Mouse (Mus musculus): Measurements from ENCODE around the gene Hist3h2a. TPM values are rescaled to one million over a fixed set of nuclear protein-coding genes. Genes with fewer than 3 reads are reported as not detected.

Gene Hist3h2a
- polyA plus RNA-seq, 1 experiment from 2014 or later: 19.2 TPM

- no peak overlapping the region for H3K4me3 ChIP-seq (ENCODE audit: low read depth, low read length)
- no peak for ATAC-seq (ENCODE audit: insufficient number of reproducible peaks, low FRiP score, low TSS enrichment, low read depth)
- no peaks in the 10 kb centered on the region for H3K27me3 ChIP-seq (ENCODE audit: control insufficient read depth, insufficient read depth, low read length)
- H3K36me3 ChIP-seq (ENCODE audit: control insufficient read depth, insufficient read depth, low read length): no peaks in the 10 kb centered on the region; the same call in 1 of the 2 replicates
- H3K4me1 ChIP-seq (ENCODE audit: control insufficient read depth, insufficient read depth, low read length): no peaks in the 10 kb centered on the region
- H3K9me3 ChIP-seq (ENCODE audit: control insufficient read depth, low read length): no peaks in the 10 kb centered on the region
- no peak overlapping the region for H3K4me2 ChIP-seq (ENCODE audit: low read depth, severe bottlenecking)
- no peak overlapping the region for H3K27ac ChIP-seq (replicated peaks; ENCODE audit: low read depth, low read length)
- 85% methylated on average over 8 of the region's 8 CpGs for WGBS
- DNase-seq (ENCODE audit: low spot score): no peak
- no peak overlapping the region for H3K9ac ChIP-seq (ENCODE audit: low read length)
These were observed 14.5 kb downstream of the Hist3h2a start for GRCm38 (mm10) chr11:58969027-58969426.

DNA sequence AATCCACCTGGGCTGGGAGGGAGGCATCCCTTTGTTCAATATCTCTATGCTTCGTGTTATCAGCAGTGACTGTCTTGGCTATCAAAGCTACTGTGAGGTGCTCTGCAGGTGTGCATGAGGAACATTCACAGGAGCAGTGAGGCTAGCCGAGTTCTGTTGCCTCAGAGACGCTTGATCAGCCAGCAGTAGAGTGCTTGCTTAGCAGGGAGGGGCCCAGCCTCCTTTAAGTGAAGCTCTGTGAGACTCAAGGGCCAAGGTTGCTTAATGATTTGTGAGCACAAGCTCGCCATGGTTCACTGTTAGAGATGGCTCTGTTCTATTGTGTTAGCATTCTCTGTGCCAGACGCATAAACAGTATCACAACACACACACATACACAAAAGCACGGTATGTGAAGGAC lies 15.2 kb downstream of the Hist3h2a start:
- H3K4me3 ChIP-seq (ENCODE audit: low read depth, low read length): no peak overlapping the region
- ATAC-seq (ENCODE audit: insufficient number of reproducible peaks, low FRiP score, low TSS enrichment, low read depth) (no peak), DNase-seq (ENCODE audit: low spot score) (no peak)
- no peaks in the 10 kb centered on the region for H3K4me1 ChIP-seq (ENCODE audit: control insufficient read depth, insufficient read depth, low read length)
- H3K36me3 ChIP-seq (ENCODE audit: control insufficient read depth, insufficient read depth, low read length): no peaks in the 10 kb centered on the region; the same call in 1 of the 2 replicates
- H3K9ac ChIP-seq (ENCODE audit: low read length): no peak overlapping the region
- no peak overlapping the region for H3K27ac ChIP-seq (replicated peaks; ENCODE audit: low read depth, low read length)
- 85% methylated on average over 6 of the region's 6 CpGs for WGBS
- no peaks in the 10 kb centered on the region for H3K27me3 ChIP-seq (ENCODE audit: control insufficient read depth, insufficient read depth, low read length)
- no peak overlapping the region for H3K4me2 ChIP-seq (ENCODE audit: low read depth, severe bottlenecking)
- H3K9me3 ChIP-seq (ENCODE audit: control insufficient read depth, low read length): no peaks in the 10 kb centered on the region

- DNase-seq (ENCODE audit: low spot score) (no peak), ATAC-seq (ENCODE audit: insufficient number of reproducible peaks, low FRiP score, low TSS enrichment, low read depth) (no peak)
- Histone ChIP-seq H3K36me3 (ENCODE audit: control insufficient read depth, insufficient read depth, low read length) (no peaks in the 10 kb centered on the region; the same call in 1 of the 2 replicates), H3K4me3 (ENCODE audit: low read depth, low read length) (no peak overlapping the region), H3K4me2 (ENCODE audit: low read depth, severe bottlenecking) (no peak overlapping the region), H3K9ac (ENCODE audit: low read length) (no peak overlapping the region), H3K27ac (replicated peaks; ENCODE audit: low read depth, low read length) (no peak overlapping the region), H3K27me3 (ENCODE audit: control insufficient read depth, insufficient read depth, low read length) (no peaks in the 10 kb centered on the region), H3K4me1 (ENCODE audit: control insufficient read depth, insufficient read depth, low read length) (no peaks in the 10 kb centered on the region), H3K9me3 (ENCODE audit: control insufficient read depth, low read length) (no peaks in the 10 kb centered on the region)
- 91% methylated on average over 21 of the region's 21 CpGs for WGBS
These were observed 16.5 kb downstream of the Hist3h2a start for GRCm38 (mm10) chr11:58970831-58971530.

GRCm38 (mm10) chr11:58971796-58972195 lies 17.3 kb downstream of the Hist3h2a start:
- no peak for ATAC-seq (ENCODE audit: insufficient number of reproducible peaks, low FRiP score, low TSS enrichment, low read depth)
- no peak for DNase-seq (ENCODE audit: low spot score)
- H3K9me3 ChIP-seq (ENCODE audit: control insufficient read depth, low read length): no peaks in the 10 kb centered on the region
- H3K36me3 ChIP-seq (ENCODE audit: control insufficient read depth, insufficient read depth, low read length): no peaks in the 10 kb centered on the region; the same call in 1 of the 2 replicates
- H3K4me3 ChIP-seq (ENCODE audit: low read depth, low read length): no peak overlapping the region
- no peaks in the 10 kb centered on the region for H3K27me3 ChIP-seq (ENCODE audit: control insufficient read depth, insufficient read depth, low read length)
- no peaks in the 10 kb centered on the region for H3K4me1 ChIP-seq (ENCODE audit: control insufficient read depth, insufficient read depth, low read length)
- WGBS: 95% methylated on average over 3 of the region's 3 CpGs
- H3K27ac ChIP-seq (replicated peaks; ENCODE audit: low read depth, low read length): no peak overlapping the region
- H3K4me2 ChIP-seq (ENCODE audit: low read depth, severe bottlenecking): no peak overlapping the region
- H3K9ac ChIP-seq (ENCODE audit: low read length): no peak overlapping the region

DNA sequence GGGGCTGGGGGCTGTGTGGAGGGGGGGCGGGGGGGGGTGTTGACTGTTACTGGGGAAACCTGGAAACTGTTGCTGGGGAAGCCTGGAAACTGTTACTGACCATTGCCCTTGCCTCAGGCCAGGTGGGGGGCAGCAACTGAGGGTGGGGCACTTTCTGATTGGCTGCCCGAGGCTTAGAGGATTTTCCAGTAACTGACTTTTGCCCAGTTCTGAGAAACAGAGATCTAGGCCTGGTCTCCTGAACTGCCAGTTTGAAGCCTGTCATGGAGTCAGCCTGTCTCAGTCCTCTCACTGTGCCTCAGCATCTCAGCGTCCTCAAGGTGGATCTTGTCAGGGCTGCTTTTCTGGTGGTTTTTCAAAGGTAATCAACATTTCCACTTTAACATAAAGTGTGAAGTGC lies 19.9 kb downstream of the Hist3h2a start:
- no peak overlapping the region for H3K9ac ChIP-seq (ENCODE audit: low read length)

DNA sequence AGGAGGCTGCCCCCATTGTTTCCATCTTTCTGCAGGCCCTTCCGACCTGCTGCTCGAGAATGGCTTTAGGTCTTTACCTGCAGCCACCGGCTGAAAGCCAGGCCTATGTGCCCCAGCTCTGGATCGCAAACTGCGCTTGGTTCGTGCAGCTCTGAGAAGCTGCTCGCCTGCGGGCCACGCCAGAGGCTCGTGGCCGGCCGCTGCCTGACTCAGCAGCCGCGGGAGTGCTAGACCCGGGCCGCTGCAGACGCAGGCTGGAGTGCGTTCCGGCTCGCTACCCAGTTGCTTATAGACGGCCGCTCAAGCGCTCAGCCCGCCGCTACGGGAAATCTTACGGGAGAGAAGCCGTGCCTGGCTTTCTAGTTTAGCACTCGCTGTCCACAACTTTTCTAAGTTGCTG lies 22.7 kb downstream of the Hist3h2a start:
- under 1% methylated on average over 29 of the region's 29 CpGs for WGBS
- ATAC-seq (ENCODE audit: insufficient number of reproducible peaks, low FRiP score, low TSS enrichment, low read depth): no peak

More for the DNA sequence above, 19.9 kb downstream of the Hist3h2a start:
- WGBS: 78% methylated on average over 3 of the region's 3 CpGs
- H3K36me3 ChIP-seq (ENCODE audit: control insufficient read depth, insufficient read depth, low read length): no peaks in the 10 kb centered on the region; the same call in 1 of the 2 replicates
- no peaks in the 10 kb centered on the region for H3K27me3 ChIP-seq (ENCODE audit: control insufficient read depth, insufficient read depth, low read length)
- no peak overlapping the region for H3K4me2 ChIP-seq (ENCODE audit: low read depth, severe bottlenecking)
- DNase-seq (ENCODE audit: low spot score) (no peak), ATAC-seq (ENCODE audit: insufficient number of reproducible peaks, low FRiP score, low TSS enrichment, low read depth) (no peak)
- H3K4me1 ChIP-seq (ENCODE audit: control insufficient read depth, insufficient read depth, low read length): peaks cover 7% of the 10 kb centered on the region
- H3K9me3 ChIP-seq (ENCODE audit: control insufficient read depth, low read length): no peaks in the 10 kb centered on the region
- no peak overlapping the region for H3K4me3 ChIP-seq (ENCODE audit: low read depth, low read length)
- no peak overlapping the region for H3K27ac ChIP-seq (replicated peaks; ENCODE audit: low read depth, low read length)

GRCm38 (mm10) chr11:58977607-58978026 lies 23.1 kb downstream of the Hist3h2a start:
- Histone ChIP-seq H3K27me3 (ENCODE audit: control insufficient read depth, insufficient read depth, low read length) (no peaks in the 10 kb centered on the region), H3K4me2 (ENCODE audit: low read depth, severe bottlenecking) (peak overlapping the region; percentile 95), H3K4me1 (ENCODE audit: control insufficient read depth, insufficient read depth, low read length) (peaks cover 16% of the 10 kb centered on the region), H3K9ac (ENCODE audit: low read length) (peak overlapping the region; percentile 90), H3K9me3 (ENCODE audit: control insufficient read depth, low read length) (no peaks in the 10 kb centered on the region), H3K36me3 (ENCODE audit: control insufficient read depth, insufficient read depth, low read length) (peaks cover 6% of the 10 kb centered on the region; the same call in 1 of the 2 replicates), H3K4me3 (ENCODE audit: low read depth, low read length) (peak overlapping the region; percentile 99), H3K27ac (replicated peaks; ENCODE audit: low read depth, low read length) (peak overlapping the region; percentile 59)
- WGBS: under 1% methylated on average over 21 of the region's 21 CpGs
- no peak for DNase-seq (ENCODE audit: low spot score)
- no peak for ATAC-seq (ENCODE audit: insufficient number of reproducible peaks, low FRiP score, low TSS enrichment, low read depth)

More for the DNA sequence above, 22.7 kb downstream of the Hist3h2a start:
- peak overlapping the region; percentile 90 for H3K9ac ChIP-seq (ENCODE audit: low read length)
- no peaks in the 10 kb centered on the region for H3K9me3 ChIP-seq (ENCODE audit: control insufficient read depth, low read length)
- H3K4me3 ChIP-seq (ENCODE audit: low read depth, low read length): peak overlapping the region; percentile 99
- H3K4me2 ChIP-seq (ENCODE audit: low read depth, severe bottlenecking): peak overlapping the region; percentile 95
- peak overlapping the region; percentile 59 for H3K27ac ChIP-seq (replicated peaks; ENCODE audit: low read depth, low read length)
- H3K36me3 ChIP-seq (ENCODE audit: control insufficient read depth, insufficient read depth, low read length): peaks cover 3% of the 10 kb centered on the region; the same call in 1 of the 2 replicates
- DNase-seq (ENCODE audit: low spot score): peak; percentile 53
- H3K27me3 ChIP-seq (ENCODE audit: control insufficient read depth, insufficient read depth, low read length): no peaks in the 10 kb centered on the region
- peaks cover 16% of the 10 kb centered on the region for H3K4me1 ChIP-seq (ENCODE audit: control insufficient read depth, insufficient read depth, low read length)

DNA sequence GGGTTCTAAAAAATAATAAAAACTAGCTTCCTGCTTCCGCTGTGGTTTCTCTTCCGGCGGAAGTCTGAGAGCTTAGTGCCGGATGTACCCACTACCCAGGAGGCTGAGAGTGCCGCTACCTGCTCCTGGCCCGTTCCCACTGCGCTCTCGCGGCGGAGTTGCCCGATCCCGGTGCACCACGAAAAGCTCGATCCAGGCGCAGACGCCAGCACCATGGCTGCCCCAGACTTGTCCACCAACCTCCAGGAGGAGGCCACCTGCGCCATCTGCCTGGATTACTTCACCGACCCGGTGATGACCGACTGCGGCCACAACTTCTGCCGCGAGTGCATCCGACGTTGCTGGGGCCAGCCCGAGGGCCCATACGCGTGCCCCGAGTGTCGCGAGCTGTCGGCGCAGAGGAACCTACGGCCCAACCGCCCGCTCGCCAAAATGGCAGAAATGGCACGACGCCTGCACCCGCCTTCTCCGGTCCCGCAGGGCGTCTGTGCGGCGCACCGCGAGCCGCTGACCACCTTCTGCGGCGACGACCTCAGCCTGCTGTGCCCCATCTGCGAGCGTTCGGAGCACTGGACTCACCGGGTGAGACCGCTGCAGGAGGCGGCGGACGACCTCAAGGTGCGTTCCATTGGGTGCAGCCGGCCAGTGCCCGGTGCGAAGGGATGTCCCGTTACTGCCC lies 23.7 kb downstream of the Hist3h2a start, which contains the start of gene Trim11:
Gene Trim11, plus strand, starts transcription at position 67 of the 679 bp plus-strand sequence.
- H3K27ac ChIP-seq (replicated peaks; ENCODE audit: low read depth, low read length): peak within 1 kb of the TSS; percentile 59
- H3K4me1 ChIP-seq (ENCODE audit: control insufficient read depth, insufficient read depth, low read length): peaks cover 16% of the 10 kb centered on the region
- peaks cover 6% of the 10 kb centered on the region; the same call in 1 of the 2 replicates for H3K36me3 ChIP-seq (ENCODE audit: control insufficient read depth, insufficient read depth, low read length)
- H3K4me2 ChIP-seq (ENCODE audit: low read depth, severe bottlenecking): peak within 1 kb of the TSS; percentile 95
- peak within 1 kb of the TSS; percentile 90 for H3K9ac ChIP-seq (ENCODE audit: low read length)
- DNase-seq (ENCODE audit: low spot score): peak; percentile 83
- peak within 1 kb of the TSS; percentile 99 for H3K4me3 ChIP-seq (ENCODE audit: low read depth, low read length)
- H3K27me3 ChIP-seq (ENCODE audit: control insufficient read depth, insufficient read depth, low read length): no peaks in the 10 kb centered on the region
- under 1% methylated on average over 64 of the region's 64 CpGs for WGBS
- H3K9me3 ChIP-seq (ENCODE audit: control insufficient read depth, low read length): no peaks in the 10 kb centered on the region
- ATAC-seq (ENCODE audit: insufficient number of reproducible peaks, low FRiP score, low TSS enrichment, low read depth): peak; percentile 67

Measured in limb, embryonic 11.5 days (tissue).